Mouse (Mus musculus) midbrain, embryonic 15.5 days (tissue): ENCODE results near the gene Olfr670. TPM values are rescaled to one million over a fixed set of nuclear protein-coding genes. Genes with fewer than 3 reads are reported as not detected.
"Not testable (repeated sequence)": the region's sequence is repeated elsewhere in the genome, so short reads cannot be mapped to it uniquely, and the experiment has no call there.

Experiments used
- ATAC-seq: fragments of 200-750 bp; cut with Nextera tagmentation; replicated peaks from 2 replicates; pipeline ENCODE4 v1.8.0; 2017; ENCODE audit warnings: moderate TSS enrichment
- H3K27ac ChIP-seq: fragments of 300-500 bp; sonication (generic); 2 replicates; pipeline ENCODE4 v1.5.1; 2015; ENCODE audit warnings: mild to moderate bottlenecking, inconsistent platforms
- H3K27me3 ChIP-seq: fragments of 300-500 bp; sonication (generic); replicated peaks from 2 replicates; pipeline ENCODE4 v1.6.1; 2015; ENCODE audit warnings: inconsistent platforms
- H3K36me3 ChIP-seq: fragments of 300-500 bp; sonication (generic); replicated peaks from 2 replicates; pipeline ENCODE4 v1.6.1; 2015; ENCODE audit warnings: inconsistent platforms
- H3K4me1 ChIP-seq: fragments of 300-500 bp; sonication (generic); 2 replicates; pipeline ENCODE4 v1.6.1; 2015; ENCODE audit warnings: inconsistent platforms
- H3K4me2 ChIP-seq: fragments of 300-500 bp; sonication (generic); 2 replicates; pipeline ENCODE4 v1.6.1; 2015; ENCODE audit warnings: inconsistent platforms, mild to moderate bottlenecking, moderate library complexity
- H3K4me3 ChIP-seq: fragments of 300-500 bp; sonication (generic); 2 replicates; pipeline ENCODE4 v1.5.1; 2015; ENCODE audit warnings: mild to moderate bottlenecking, inconsistent platforms
- H3K9ac ChIP-seq: fragments of 300-500 bp; sonication (generic); 2 replicates; pipeline ENCODE4 v1.6.1; 2015; ENCODE audit warnings: mild to moderate bottlenecking, inconsistent platforms
- H3K9me3 ChIP-seq: fragments of 300-500 bp; sonication (generic); 2 replicates; pipeline ENCODE4 v1.6.1; 2016; ENCODE audit warnings: inconsistent platforms
- WGBS: fragments of 180-500 bp; shearing (Covaris S2); methylation state at CpG from one replicate; pipeline ENCODE4 v1.1.7; 2015; ENCODE audit warnings: mixed read lengths; 5-methylcytosine and 5-hydroxymethylcytosine counted together
- polyA plus RNA-seq: library from polyadenylated mRNA; unstranded; fragments of >200 nt; fragmentation: Nextera tagmentation; extraction: Ambion mirVana; gene quantifications from 2 replicates; pipeline ENCODE4 v1.2.1, GENCODE M21; 2015

Olfr670 gene
- not detected in 2 replicates for polyA plus RNA-seq

GRCm38 (mm10) chr7:104962520-104962919 is at the start of gene Olfr670:
TSS of gene Olfr670 (minus strand) at chr7:104962620.
- WGBS: 64% methylated on average over 1 of the region's 1 CpGs

GRCm38 (mm10) chr7:105001929-105002328 is 39.5 kb upstream of the Olfr670 start, which contains the start of gene Olfr672:
TSS of gene Olfr672 (minus strand) at chr7:105002029.
- Histone ChIP-seq H3K9ac (no peak within 1 kb of the TSS), H3K4me1 (no peaks in the 10 kb centered on the region), H3K27me3 (no peaks in the 10 kb centered on the region), H3K4me2 (no peak within 1 kb of the TSS), H3K9me3 (no peaks in the 10 kb centered on the region), H3K27ac (no peak within 1 kb of the TSS), H3K4me3 (no peak within 1 kb of the TSS), H3K36me3 (no peaks in the 10 kb centered on the region)
- no peak for ATAC-seq

More at GRCm38 (mm10) chr7:104962520-104962919, at the start of gene Olfr670:
- ATAC-seq: no peak
- Histone ChIP-seq H3K36me3 (no peaks in the 10 kb centered on the region), H3K4me1 (no peaks in the 10 kb centered on the region), H3K27ac (no peak within 1 kb of the TSS), H3K27me3 (no peaks in the 10 kb centered on the region), H3K9me3 (no peaks in the 10 kb centered on the region), H3K4me2 (no peak within 1 kb of the TSS), H3K4me3 (no peak within 1 kb of the TSS), H3K9ac (no peak within 1 kb of the TSS)

GRCm38 (mm10) chr7:104979026-104979425 is 16.6 kb upstream of the Olfr670 start, which contains the start of gene Olfr671:
TSS of gene Olfr671 (minus strand) at chr7:104979126.
- Histone ChIP-seq H3K27ac (no peak within 1 kb of the TSS), H3K4me1 (no peaks in the 10 kb centered on the region), H3K9me3 (no peaks in the 10 kb centered on the region), H3K4me2 (no peak within 1 kb of the TSS), H3K27me3 (no peaks in the 10 kb centered on the region), H3K4me3 (no peak within 1 kb of the TSS), H3K36me3 (no peaks in the 10 kb centered on the region), H3K9ac (no peak within 1 kb of the TSS)
- WGBS: 66% methylated on average over 1 of the region's 1 CpGs
- ATAC-seq: no peak

- not testable (repeated sequence) for H3K27me3 ChIP-seq, H3K4me1 ChIP-seq, H3K36me3 ChIP-seq, H3K4me2 ChIP-seq, H3K4me3 ChIP-seq, H3K9ac ChIP-seq, ATAC-seq, H3K9me3 ChIP-seq, H3K27ac ChIP-seq
- 76% methylated on average over 2 of the region's 2 CpGs for WGBS
Measured at GRCm38 (mm10) chr7:104972507-104972906, 10.1 kb upstream of the Olfr670 start.

DNA sequence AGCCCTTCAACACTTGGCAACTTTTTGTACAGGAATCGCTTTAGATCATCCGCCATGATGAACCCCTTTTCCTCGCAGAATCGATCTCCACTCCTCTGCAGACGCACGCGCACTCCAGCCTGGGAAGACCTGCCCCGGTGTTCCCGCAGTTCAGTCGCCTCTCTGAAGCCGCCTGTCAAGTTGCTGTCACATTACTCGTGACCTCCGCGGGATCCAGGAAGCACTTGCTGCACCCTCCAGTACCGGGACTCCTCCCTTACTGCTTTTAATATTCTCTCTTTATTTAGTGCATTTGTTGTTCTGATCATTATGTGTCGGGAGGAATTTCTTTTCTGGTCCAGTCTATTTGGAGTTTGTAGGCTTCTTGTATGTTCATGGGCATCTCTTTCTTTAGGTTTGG is 12.2 kb downstream of the Olfr670 start:
- H3K9me3 ChIP-seq, H3K4me2 ChIP-seq, H3K36me3 ChIP-seq, H3K9ac ChIP-seq, H3K27ac ChIP-seq, H3K4me1 ChIP-seq, ATAC-seq, H3K27me3 ChIP-seq, H3K4me3 ChIP-seq: not testable (repeated sequence)
- 94% methylated on average over 16 of the region's 16 CpGs for WGBS

GRCm38 (mm10) chr7:104933940-104934339 is 28.5 kb downstream of the Olfr670 start, which contains the start of gene Olfr669:
TSS of gene Olfr669 (plus strand) at chr7:104934240.
- H3K36me3 ChIP-seq: no peaks in the 10 kb centered on the region
- no peak within 1 kb of the TSS for H3K4me2 ChIP-seq
- ATAC-seq: no peak
- H3K4me3 ChIP-seq: no peak within 1 kb of the TSS
- H3K4me1 ChIP-seq: no peaks in the 10 kb centered on the region
- H3K27ac ChIP-seq: no peak within 1 kb of the TSS
- WGBS: 88% methylated on average over 1 of the region's 1 CpGs
- no peaks in the 10 kb centered on the region for H3K9me3 ChIP-seq
- no peak within 1 kb of the TSS for H3K9ac ChIP-seq
- no peaks in the 10 kb centered on the region for H3K27me3 ChIP-seq

DNA sequence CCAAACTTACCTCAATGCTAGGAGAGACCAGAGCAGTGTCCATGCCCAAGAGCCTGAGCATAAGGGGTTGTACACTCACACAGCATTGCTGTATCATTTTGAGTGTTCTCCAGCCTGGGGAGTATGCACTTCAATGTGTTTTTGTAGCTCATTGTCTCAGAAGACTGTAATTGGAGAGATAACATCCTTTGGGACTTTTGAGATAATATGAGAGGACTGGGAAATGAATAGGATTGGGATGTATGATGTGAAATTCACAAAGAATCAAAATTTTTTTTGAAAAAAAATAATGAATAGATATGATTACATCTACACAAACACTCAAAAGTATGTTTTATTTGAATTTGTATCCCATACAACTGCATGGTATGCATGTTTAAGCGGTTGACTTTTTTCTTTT is 34.5 kb downstream of the Olfr670 start, which contains the start of gene Olfr668:
Gene Olfr668 (minus strand): TSS at position 101 of the 400 bp plus-strand sequence.
- H3K36me3 ChIP-seq: no peaks in the 10 kb centered on the region
- no peak within 1 kb of the TSS for H3K27ac ChIP-seq
- H3K4me1 ChIP-seq: no peaks in the 10 kb centered on the region
- no peak for ATAC-seq
- WGBS: 78% methylated on average over 1 of the region's 1 CpGs
- no peak within 1 kb of the TSS for H3K9ac ChIP-seq
- H3K4me3 ChIP-seq: no peak within 1 kb of the TSS
- no peak within 1 kb of the TSS for H3K4me2 ChIP-seq
- no peaks in the 10 kb centered on the region for H3K27me3 ChIP-seq
- no peaks in the 10 kb centered on the region for H3K9me3 ChIP-seq

- Histone ChIP-seq H3K4me1 (no peaks in the 10 kb centered on the region), H3K27ac (no peak within 1 kb of the TSS), H3K9ac (no peak within 1 kb of the TSS), H3K27me3 (no peaks in the 10 kb centered on the region), H3K9me3 (no peaks in the 10 kb centered on the region), H3K4me2 (no peak within 1 kb of the TSS), H3K4me3 (no peak within 1 kb of the TSS), H3K36me3 (no peaks in the 10 kb centered on the region)
- no peak for ATAC-seq
- WGBS: 86% methylated on average over 1 of the region's 1 CpGs
Measured at GRCm38 (mm10) chr7:104921382-104921781, 41.0 kb downstream of the Olfr670 start, which contains the start of gene Olfr667. TSS of gene Olfr667 (minus strand) at chr7:104921482.

Other genes starting within 250 kb of the Olfr670 start
- not detected in 2 replicates for gene Usp17le, start 185.2 kb downstream of the Olfr670 start, polyA plus RNA-seq
- gene Usp17lb, start 120.0 kb downstream of the Olfr670 start, polyA plus RNA-seq: not detected in 2 replicates
- gene Usp17la, start 105.6 kb downstream of the Olfr670 start, polyA plus RNA-seq: not detected in 2 replicates
- not detected in 2 replicates for gene Olfr665, start 84.6 kb downstream of the Olfr670 start, polyA plus RNA-seq
- gene Olfr666, start 66.7 kb downstream of the Olfr670 start, polyA plus RNA-seq: not detected in 2 replicates
- not detected in 2 replicates for gene Olfr667, start 41.1 kb downstream of the Olfr670 start, polyA plus RNA-seq
- not detected in 2 replicates for gene Olfr668, start 34.6 kb downstream of the Olfr670 start, polyA plus RNA-seq
- gene Olfr669, start 28.4 kb downstream of the Olfr670 start, polyA plus RNA-seq: not detected in 2 replicates
- gene Olfr671, start 16.5 kb upstream of the Olfr670 start, polyA plus RNA-seq: not detected in 2 replicates
- gene Olfr672, start 39.4 kb upstream of the Olfr670 start, polyA plus RNA-seq: not detected in 2 replicates
- gene Olfr675, start 65.8 kb upstream of the Olfr670 start, polyA plus RNA-seq: not detected in 2 replicates
- not detected in 2 replicates for gene Olfr676, start 70.1 kb upstream of the Olfr670 start, polyA plus RNA-seq
- not detected in 2 replicates for gene Olfr677, start 88.8 kb upstream of the Olfr670 start, polyA plus RNA-seq
- gene Olfr678, start 101.9 kb upstream of the Olfr670 start, polyA plus RNA-seq: not detected in 2 replicates
- not detected in 2 replicates for gene Olfr679, start 118.6 kb upstream of the Olfr670 start, polyA plus RNA-seq
- gene Olfr680-ps1, start 130.2 kb upstream of the Olfr670 start, polyA plus RNA-seq: not detected in 2 replicates
- not detected in 2 replicates for gene Olfr681, start 154.2 kb upstream of the Olfr670 start, polyA plus RNA-seq
- gene Olfr683, start 184.4 kb upstream of the Olfr670 start, polyA plus RNA-seq: not detected in 2 replicates
- gene Olfr684, start 201.0 kb upstream of the Olfr670 start, polyA plus RNA-seq: not detected in 2 replicates
- not detected in 2 replicates for gene Olfr685, start 223.4 kb upstream of the Olfr670 start, polyA plus RNA-seq
- gene Olfr686, start 244.9 kb upstream of the Olfr670 start, polyA plus RNA-seq: not detected in 2 replicates